Mouse (Mus musculus): ENCODE data around the gene Cbr4. TPM values are rescaled to one million over a fixed set of nuclear protein-coding genes. Genes with fewer than 3 reads are reported as not detected.

Cbr4 gene
- polyA plus RNA-seq, 1 experiment from 2014 or later: 34.1 TPM

DNA sequence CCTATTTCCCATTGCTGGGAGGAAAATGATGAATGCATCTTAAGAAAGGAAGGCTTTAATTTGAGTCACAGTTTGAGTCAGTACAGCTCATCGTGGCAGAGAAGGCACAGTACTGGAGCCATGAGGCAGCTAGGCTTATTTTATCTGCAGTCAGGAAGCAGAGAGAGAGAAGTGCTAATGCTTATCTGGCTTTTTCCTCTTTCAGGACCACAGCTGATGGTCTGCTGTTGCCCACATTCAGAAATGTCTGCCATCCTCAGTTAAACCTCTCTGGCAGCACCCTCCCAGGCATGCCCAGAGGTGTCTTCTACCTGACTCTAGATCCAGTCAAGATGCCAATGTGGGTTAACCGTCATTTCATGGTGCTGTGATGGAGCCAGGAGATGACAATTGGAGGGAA is 23.1 kb upstream of the Cbr4 start:
- no peaks in the 10 kb centered on the region for H3K4me1 ChIP-seq (ENCODE audit: insufficient read depth, low read length)
- no peak overlapping the region for H3K4me2 ChIP-seq (replicated peaks; ENCODE audit: low read depth, low read length)
- H3K36me3 ChIP-seq (ENCODE audit: insufficient read depth, low read length): no peaks in the 10 kb centered on the region
- 88% methylated on average over 2 of the region's 2 CpGs for WGBS
- no peaks in the 10 kb centered on the region for H3K9me3 ChIP-seq (ENCODE audit: low read length)
- no peaks in the 10 kb centered on the region for H3K27me3 ChIP-seq (ENCODE audit: insufficient read depth, low read length)
- H3K9ac ChIP-seq (replicated peaks; ENCODE audit: low read length): no peak overlapping the region
- H3K4me3 ChIP-seq (ENCODE audit: low read length): no peak overlapping the region
- H3K27ac ChIP-seq (ENCODE audit: low read length): no peak overlapping the region
- ATAC-seq (ENCODE audit: low FRiP score, low TSS enrichment): no peak

DNA sequence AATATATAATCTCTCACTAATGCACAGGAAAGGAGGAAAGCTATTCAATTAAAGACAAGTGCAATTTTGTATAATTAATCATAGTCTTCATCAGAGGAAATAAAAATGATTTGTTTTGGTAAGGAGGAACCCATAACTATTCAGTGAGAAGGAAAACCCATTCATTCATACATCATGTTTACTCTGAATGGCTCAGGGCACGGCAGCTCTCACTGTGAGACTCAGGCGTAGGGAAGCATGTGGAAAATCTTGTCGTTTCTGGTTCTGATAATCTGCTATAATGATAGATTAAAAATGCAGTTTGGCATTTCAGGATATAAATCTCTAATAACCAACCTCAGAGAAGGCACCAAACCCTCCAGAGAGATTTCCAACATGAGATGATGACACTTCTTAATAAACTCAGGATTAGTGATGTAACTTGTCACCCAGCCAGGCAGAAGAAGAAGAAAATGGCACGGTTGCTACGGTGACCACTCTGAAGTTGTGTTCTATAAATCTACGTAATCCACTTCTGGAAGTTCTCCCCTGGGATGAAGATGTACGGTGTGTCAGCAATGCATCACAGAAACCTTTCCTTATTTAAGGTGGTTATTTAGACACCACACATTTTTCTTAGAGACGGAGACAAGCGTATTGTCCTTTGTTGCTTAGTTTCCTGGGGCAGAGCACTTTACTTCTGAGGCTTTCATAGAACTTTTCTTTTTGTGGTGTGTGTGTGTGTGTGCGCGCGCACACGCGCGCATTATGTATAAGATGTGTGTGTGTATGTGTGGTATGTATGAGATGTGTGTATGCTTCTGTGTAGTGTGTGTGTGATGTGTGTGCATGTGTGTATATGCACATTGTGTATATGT is 20.6 kb upstream of the Cbr4 start:
- Histone ChIP-seq H3K4me3 (ENCODE audit: low read length) (no peak overlapping the region), H3K4me2 (replicated peaks; ENCODE audit: low read depth, low read length) (no peak overlapping the region), H3K36me3 (ENCODE audit: insufficient read depth, low read length) (no peaks in the 10 kb centered on the region), H3K27ac (ENCODE audit: low read length) (no peak overlapping the region), H3K27me3 (ENCODE audit: insufficient read depth, low read length) (no peaks in the 10 kb centered on the region), H3K9me3 (ENCODE audit: low read length) (no peaks in the 10 kb centered on the region), H3K9ac (replicated peaks; ENCODE audit: low read length) (no peak overlapping the region), H3K4me1 (ENCODE audit: insufficient read depth, low read length) (no peaks in the 10 kb centered on the region)
- 81% methylated on average over 15 of the region's 15 CpGs for WGBS
- no peak for ATAC-seq (ENCODE audit: low FRiP score, low TSS enrichment)

DNA sequence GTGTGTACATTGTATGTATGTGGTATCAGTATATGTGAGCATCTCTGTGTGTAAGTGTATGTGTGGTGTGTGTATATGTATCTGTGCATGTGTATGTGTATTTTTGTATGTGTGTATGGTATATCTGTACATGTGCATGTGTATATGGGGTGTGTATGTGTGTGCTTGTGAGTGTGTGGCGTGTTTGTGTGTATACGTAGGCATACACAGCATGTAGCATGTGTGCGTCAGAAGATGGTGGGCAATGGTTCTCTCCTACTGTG is 20.1 kb upstream of the Cbr4 start:
- no peaks in the 10 kb centered on the region for H3K9me3 ChIP-seq (ENCODE audit: low read length)
- no peak for ATAC-seq (ENCODE audit: low FRiP score, low TSS enrichment)
- H3K4me3 ChIP-seq (ENCODE audit: low read length): no peak overlapping the region
- H3K4me2 ChIP-seq (replicated peaks; ENCODE audit: low read depth, low read length): no peak overlapping the region
- 95% methylated on average over 3 of the region's 3 CpGs for WGBS
- no peak overlapping the region for H3K9ac ChIP-seq (replicated peaks; ENCODE audit: low read length)
- H3K4me1 ChIP-seq (ENCODE audit: insufficient read depth, low read length): no peaks in the 10 kb centered on the region
- H3K27me3 ChIP-seq (ENCODE audit: insufficient read depth, low read length): no peaks in the 10 kb centered on the region
- no peaks in the 10 kb centered on the region for H3K36me3 ChIP-seq (ENCODE audit: insufficient read depth, low read length)
- no peak overlapping the region for H3K27ac ChIP-seq (ENCODE audit: low read length)

DNA sequence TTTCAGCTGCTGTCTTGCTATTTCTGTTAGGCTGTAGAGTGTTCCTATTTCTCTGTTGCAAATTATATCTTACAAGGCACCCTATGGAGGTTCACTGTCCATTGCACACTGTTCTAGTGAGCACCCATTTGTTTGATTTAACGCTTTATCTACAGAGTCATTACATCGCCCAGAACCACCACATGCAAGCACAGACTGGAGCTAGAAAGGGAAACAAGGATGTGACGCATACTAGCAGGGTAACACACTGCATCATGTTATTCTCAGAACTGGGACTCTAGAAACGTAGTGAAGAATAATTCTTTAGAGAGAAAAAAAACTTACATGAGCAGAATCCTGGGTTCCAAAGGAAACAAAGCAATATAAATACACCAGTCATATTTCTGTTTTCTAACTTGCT is 17.3 kb upstream of the Cbr4 start:
- Histone ChIP-seq H3K27me3 (ENCODE audit: insufficient read depth, low read length) (no peaks in the 10 kb centered on the region), H3K9ac (replicated peaks; ENCODE audit: low read length) (no peak overlapping the region), H3K4me3 (ENCODE audit: low read length) (no peak overlapping the region), H3K27ac (ENCODE audit: low read length) (no peak overlapping the region), H3K36me3 (ENCODE audit: insufficient read depth, low read length) (no peaks in the 10 kb centered on the region), H3K9me3 (ENCODE audit: low read length) (no peaks in the 10 kb centered on the region), H3K4me1 (ENCODE audit: insufficient read depth, low read length) (0 out of 2 replicates have a peak, but pooled peaks cover 4% of the 10 kb centered on the region), H3K4me2 (replicated peaks; ENCODE audit: low read depth, low read length) (no peak overlapping the region)
- WGBS: 85% methylated on average over 4 of the region's 4 CpGs
- no peak for ATAC-seq (ENCODE audit: low FRiP score, low TSS enrichment)

DNA sequence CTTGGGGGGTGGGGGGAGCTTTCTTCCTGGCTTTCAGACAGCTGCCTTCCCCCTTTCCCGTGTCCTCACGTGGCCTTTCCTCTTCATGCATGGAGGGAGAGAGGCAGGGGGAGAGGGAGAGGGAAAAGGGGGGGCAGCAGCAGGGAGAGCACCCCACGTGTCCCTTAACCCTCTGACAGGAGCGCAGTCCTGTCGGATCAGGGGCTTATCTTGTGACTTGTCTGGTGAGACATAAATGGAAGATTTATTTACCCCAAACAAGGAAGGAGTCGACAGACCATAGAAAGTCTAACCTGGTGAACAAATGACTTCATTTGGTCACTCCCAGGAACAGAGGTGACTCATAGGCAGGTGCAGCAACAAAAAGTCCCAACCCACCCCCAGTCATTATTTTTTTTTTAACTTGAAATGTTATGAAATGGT is 12.3 kb upstream of the Cbr4 start:
- Histone ChIP-seq H3K9me3 (ENCODE audit: low read length) (no peaks in the 10 kb centered on the region), H3K9ac (replicated peaks; ENCODE audit: low read length) (no peak overlapping the region), H3K4me3 (ENCODE audit: low read length) (no peak overlapping the region), H3K27me3 (ENCODE audit: insufficient read depth, low read length) (no peaks in the 10 kb centered on the region), H3K36me3 (ENCODE audit: insufficient read depth, low read length) (no peaks in the 10 kb centered on the region), H3K4me2 (replicated peaks; ENCODE audit: low read depth, low read length) (no peak overlapping the region), H3K27ac (ENCODE audit: low read length) (0 out of 2 replicates have a peak overlapping the region, but pooled peaks have one; percentile 36), H3K4me1 (ENCODE audit: insufficient read depth, low read length) (peaks cover 21% of the 10 kb centered on the region; the same call in 1 of the 2 replicates)
- 17% methylated on average over 6 of the region's 6 CpGs for WGBS
- ATAC-seq (ENCODE audit: low FRiP score, low TSS enrichment): peak; percentile 68; the same call in 1 of the 2 replicates

DNA sequence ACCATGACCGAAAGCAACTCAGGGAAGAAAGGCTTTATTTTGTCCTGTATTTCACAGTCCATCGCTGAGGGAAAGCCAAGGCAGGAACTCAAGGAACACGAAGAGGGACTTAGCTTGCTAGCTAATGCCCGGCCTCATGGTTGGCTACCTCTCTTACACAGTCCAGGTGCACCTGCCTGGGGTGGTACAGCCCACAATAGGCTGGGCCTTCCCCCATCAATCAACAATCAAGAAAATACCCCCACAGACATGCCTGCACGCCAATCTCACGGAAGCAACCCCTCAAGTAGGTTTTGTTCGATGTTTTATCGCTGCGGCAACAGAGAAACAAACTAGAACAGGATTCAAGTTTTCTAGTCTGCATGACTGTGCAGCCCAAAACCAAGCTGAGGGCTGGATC is 11.4 kb upstream of the Cbr4 start:
- H3K4me1 ChIP-seq (ENCODE audit: insufficient read depth, low read length): peaks cover 21% of the 10 kb centered on the region; the same call in 1 of the 2 replicates
- no peaks in the 10 kb centered on the region for H3K27me3 ChIP-seq (ENCODE audit: insufficient read depth, low read length)
- H3K4me2 ChIP-seq (replicated peaks; ENCODE audit: low read depth, low read length): no peak overlapping the region
- 50% methylated on average over 9 of the region's 9 CpGs for WGBS
- peak; percentile 79 for ATAC-seq (ENCODE audit: low FRiP score, low TSS enrichment)
- H3K36me3 ChIP-seq (ENCODE audit: insufficient read depth, low read length): no peaks in the 10 kb centered on the region
- peak overlapping the region; percentile 14 for H3K27ac ChIP-seq (ENCODE audit: low read length)
- H3K9ac ChIP-seq (replicated peaks; ENCODE audit: low read length): no peak overlapping the region
- H3K9me3 ChIP-seq (ENCODE audit: low read length): no peaks in the 10 kb centered on the region
- no peak overlapping the region for H3K4me3 ChIP-seq (ENCODE audit: low read length)

DNA sequence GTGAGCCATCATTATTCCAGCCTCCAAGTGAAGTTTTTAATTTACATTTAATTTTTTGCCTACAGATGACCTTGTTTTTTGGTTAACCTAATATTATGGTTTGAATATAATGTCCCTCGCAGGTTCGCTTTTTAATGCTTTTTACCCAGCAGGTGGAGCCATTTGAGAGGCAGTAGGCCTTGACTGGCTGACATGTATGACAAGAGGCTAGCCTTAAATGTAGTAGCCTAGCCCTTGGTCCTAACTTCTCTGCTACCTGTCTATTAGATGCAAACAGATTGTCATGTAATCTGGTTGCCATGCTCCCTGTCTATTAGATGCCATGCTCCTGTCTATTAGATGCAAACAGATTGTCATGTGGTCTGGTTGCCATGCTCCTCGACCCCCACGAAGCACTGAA is 9.4 kb upstream of the Cbr4 start:
- Histone ChIP-seq H3K27ac (ENCODE audit: low read length) (no peak overlapping the region), H3K4me2 (replicated peaks; ENCODE audit: low read depth, low read length) (no peak overlapping the region), H3K36me3 (ENCODE audit: insufficient read depth, low read length) (no peaks in the 10 kb centered on the region), H3K4me1 (ENCODE audit: insufficient read depth, low read length) (peaks cover 21% of the 10 kb centered on the region; the same call in 1 of the 2 replicates), H3K4me3 (ENCODE audit: low read length) (no peak overlapping the region), H3K27me3 (ENCODE audit: insufficient read depth, low read length) (no peaks in the 10 kb centered on the region), H3K9ac (replicated peaks; ENCODE audit: low read length) (no peak overlapping the region), H3K9me3 (ENCODE audit: low read length) (no peaks in the 10 kb centered on the region)
- 89% methylated on average over 4 of the region's 4 CpGs for WGBS
- no peak for ATAC-seq (ENCODE audit: low FRiP score, low TSS enrichment)

DNA sequence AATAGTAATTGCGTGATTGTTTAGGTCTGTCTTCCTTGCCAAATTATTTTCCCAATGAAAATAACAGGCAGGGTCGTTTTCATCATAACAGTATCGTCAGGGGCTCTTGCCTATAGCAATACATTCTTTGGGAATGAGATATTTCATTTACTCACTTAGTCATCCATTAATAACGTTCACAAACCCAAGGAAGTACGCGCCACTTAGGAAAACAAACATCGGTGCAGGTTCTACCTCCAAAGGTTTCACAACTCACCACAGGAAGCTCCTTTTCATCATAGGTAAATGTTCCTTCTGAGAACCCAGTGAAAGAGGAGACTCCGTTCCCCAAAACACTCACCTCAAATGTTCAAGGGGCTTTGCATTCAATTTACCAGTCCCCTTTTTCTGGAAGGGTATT is 8.7 kb upstream of the Cbr4 start:
- no peak overlapping the region for H3K4me3 ChIP-seq (ENCODE audit: low read length)
- H3K4me1 ChIP-seq (ENCODE audit: insufficient read depth, low read length): peaks cover 21% of the 10 kb centered on the region; the same call in 1 of the 2 replicates
- WGBS: 62% methylated on average over 8 of the region's 8 CpGs
- no peak for ATAC-seq (ENCODE audit: low FRiP score, low TSS enrichment)
- H3K36me3 ChIP-seq (ENCODE audit: insufficient read depth, low read length): no peaks in the 10 kb centered on the region
- H3K4me2 ChIP-seq (replicated peaks; ENCODE audit: low read depth, low read length): no peak overlapping the region
- no peak overlapping the region for H3K27ac ChIP-seq (ENCODE audit: low read length)
- no peaks in the 10 kb centered on the region for H3K9me3 ChIP-seq (ENCODE audit: low read length)
- no peak overlapping the region for H3K9ac ChIP-seq (replicated peaks; ENCODE audit: low read length)
- no peaks in the 10 kb centered on the region for H3K27me3 ChIP-seq (ENCODE audit: insufficient read depth, low read length)

DNA sequence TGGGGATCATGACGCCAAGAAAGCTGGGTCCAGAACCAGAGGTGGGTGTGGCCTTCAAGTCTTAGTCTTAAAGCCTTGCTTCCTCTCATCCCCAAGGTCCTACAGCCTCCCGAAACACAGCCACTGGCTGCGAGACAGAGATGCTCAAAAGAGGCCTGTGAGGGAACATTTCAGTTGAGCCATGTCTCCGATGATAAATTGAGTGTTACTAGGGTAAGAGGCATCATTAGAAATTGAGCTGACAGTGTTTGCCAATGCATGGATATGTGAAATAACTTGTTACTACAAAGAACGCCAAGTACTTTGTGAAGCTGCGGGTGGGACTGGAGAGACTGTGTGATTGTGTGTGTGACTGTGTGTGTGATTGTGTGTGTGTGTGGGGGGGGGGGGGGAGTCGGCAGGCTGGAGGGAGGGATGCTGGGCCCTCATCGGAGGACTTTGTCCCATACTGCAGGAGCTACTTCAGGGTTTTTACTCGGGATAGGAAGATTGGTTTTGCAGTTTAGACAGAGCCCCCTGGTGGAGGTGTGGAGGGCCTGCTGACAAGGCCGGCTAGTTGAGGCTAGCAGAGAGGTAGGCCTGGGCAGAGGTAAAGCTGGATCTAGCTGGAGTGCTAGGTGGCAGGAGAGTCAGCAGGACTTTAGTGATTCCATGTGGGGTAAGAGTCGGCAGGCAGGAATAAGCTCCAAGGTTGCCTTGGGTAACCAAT is 7.9 kb upstream of the Cbr4 start:
- no peak overlapping the region for H3K9ac ChIP-seq (replicated peaks; ENCODE audit: low read length)
- H3K4me1 ChIP-seq (ENCODE audit: insufficient read depth, low read length): peaks cover 20% of the 10 kb centered on the region; the same call in 1 of the 2 replicates
- H3K27ac ChIP-seq (ENCODE audit: low read length): no peak overlapping the region
- WGBS: 47% methylated on average over 11 of the region's 11 CpGs
- H3K36me3 ChIP-seq (ENCODE audit: insufficient read depth, low read length): no peaks in the 10 kb centered on the region
- H3K4me2 ChIP-seq (replicated peaks; ENCODE audit: low read depth, low read length): no peak overlapping the region
- peak; percentile 46 for ATAC-seq (ENCODE audit: low FRiP score, low TSS enrichment)
- H3K4me3 ChIP-seq (ENCODE audit: low read length): no peak overlapping the region
- no peaks in the 10 kb centered on the region for H3K27me3 ChIP-seq (ENCODE audit: insufficient read depth, low read length)
- H3K9me3 ChIP-seq (ENCODE audit: low read length): no peaks in the 10 kb centered on the region

All from kidney, embryonic 16.5 days (tissue).